ENCODE assay signal across 25 mouse cellular contexts in the genomic region with DNA sequence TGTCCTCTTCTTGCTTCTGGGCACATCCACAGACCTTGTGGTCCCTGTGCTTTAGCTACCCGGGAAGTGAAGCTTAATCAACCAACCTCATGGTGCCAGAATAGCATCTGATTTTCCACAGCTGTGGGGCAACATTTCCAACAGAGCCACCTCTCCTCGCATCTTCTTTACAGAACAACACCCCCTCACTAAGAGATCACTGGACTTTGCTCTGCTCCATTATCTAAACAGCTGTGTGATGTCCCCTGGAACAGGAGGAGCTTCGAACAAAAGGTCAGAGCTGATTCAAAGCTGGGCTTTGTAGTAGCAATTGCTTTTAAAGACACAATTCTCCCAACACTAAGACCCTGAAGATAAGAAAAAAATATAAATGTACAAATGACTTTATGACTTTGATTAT.
A peak's percentile ranks its signal among the peaks of the same experiment; 100 is the strongest.
DNase-seq lines count a peak whose midpoint lies in the region; ATAC-seq and TF ChIP-seq lines count a peak whose summit lies in the region.
"Had no signal": no experiment of that assay in that cellular context is flagged by ENCODE, and none has a peak within 500 bp of the region (broad histone marks: within the 10 kb centered on the region; RNA-seq: fewer than 3 reads in every experiment).

No protein-coding gene starts in this region.

- peak; percentile 76 for DNase-seq in liver, adult 2 months (ENCODE audit: extremely low read depth, low read depth, low spot score)
- DNase-seq in liver, result no peak
- DNase-seq in liver, postnatal 0 days, result peak; percentile 13
- DNase-seq in lung, postnatal 25 days (ENCODE audit: low spot score), result peak; percentile 4
- no peak for DNase-seq in lung, adult 2 months
- DNase-seq in yolk sac, embryonic 10.5 days (ENCODE audit: low spot score), result peak; percentile 17
- no peak for DNase-seq in Muller cell, postnatal 12 days (ENCODE audit: inconsistent ontology term)
- DNase-seq: adrenal gland, adult 8-10 months; adrenal gland, postnatal 14 days; adrenal gland, postnatal 36 days; cerebellum, adult 11 months; cerebellum, adult 18-20 months; cerebellum, adult 8-10 months; cerebellum, adult 9-11 months; cerebellum, postnatal 14 days; cerebellum, postnatal 36 days; embryo, embryonic 11 days; forebrain, postnatal 0 days had no signal

- no peaks in the 10 kb centered on the region for H3K4me1 ChIP-seq in liver, adult 2 months (ENCODE audit: control insufficient read depth, insufficient read depth, low read length)
- peaks cover 7% of the 10 kb centered on the region; the same call in 1 of the 2 replicates for H3K4me1 ChIP-seq in liver, postnatal 0 days (ENCODE audit: insufficient read depth)
- H3K4me1 ChIP-seq in liver, embryonic 12.5 days, result no peaks in the 10 kb centered on the region
- no peaks in the 10 kb centered on the region for H3K4me1 ChIP-seq in lung, adult 2 months (ENCODE audit: control insufficient read depth, insufficient read depth, low read length)
- H3K4me1 ChIP-seq: embryonic facial prominence, embryonic 10.5 days; embryonic facial prominence, embryonic 12.5 days; forebrain, embryonic 15.5 days had no signal

- no peak overlapping the region for H3K4me3 ChIP-seq in liver, adult 2 months (ENCODE audit: insufficient read depth, low read depth, low read length)
- no peak overlapping the region for H3K4me3 ChIP-seq in liver, postnatal 0 days (ENCODE audit: low read depth, low read length)
- no peak overlapping the region for H3K4me3 ChIP-seq in liver, embryonic 12.5 days
- no peak overlapping the region for H3K4me3 ChIP-seq in lung, adult 2 months (replicated peaks; ENCODE audit: extremely low read depth, low read depth, low read length)
- H3K4me3 ChIP-seq: embryonic facial prominence, embryonic 10.5 days; embryonic facial prominence, embryonic 12.5 days; forebrain, embryonic 13.5 days; forebrain, embryonic 15.5 days had no signal

- no peak overlapping the region for H3K9ac ChIP-seq in liver, adult 2 months (ENCODE audit: low read depth, low read length)
- H3K9ac ChIP-seq in liver, postnatal 0 days (replicated peaks), result no peak overlapping the region
- no peak overlapping the region for H3K9ac ChIP-seq in liver, embryonic 12.5 days
- H3K9ac ChIP-seq: embryonic facial prominence, embryonic 12.5 days; forebrain, embryonic 13.5 days; forebrain, embryonic 15.5 days; forebrain, postnatal 0 days had no signal

- TF ChIP-seq CTCF in liver, adult 2 months (IDR thresholded peaks at IDR 0.05; ENCODE audit: low read depth, low read length), result no peak
- TF ChIP-seq CTCF in liver, postnatal 0 days (IDR thresholded peaks at IDR 0.05; ENCODE audit: low read depth), result no peak
- no peak for TF ChIP-seq CTCF in lung, adult 2 months (IDR thresholded peaks at IDR 0.05; ENCODE audit: insufficient read depth, low read length)

- no peaks in the 10 kb centered on the region for H3K27me3 ChIP-seq in liver, adult 2 months (ENCODE audit: control insufficient read depth, insufficient read depth, low read length)
- no peaks in the 10 kb centered on the region for H3K27me3 ChIP-seq in liver, postnatal 0 days (ENCODE audit: insufficient read depth, low read length)
- H3K27me3 ChIP-seq in liver, embryonic 12.5 days (replicated peaks), result no peaks in the 10 kb centered on the region
- H3K27me3 ChIP-seq: embryonic facial prominence, embryonic 12.5 days; forebrain, embryonic 13.5 days; forebrain, embryonic 15.5 days had no signal

- no peaks in the 10 kb centered on the region for H3K36me3 ChIP-seq in liver, adult 2 months (ENCODE audit: control insufficient read depth, insufficient read depth, low read length)
- no peaks in the 10 kb centered on the region for H3K36me3 ChIP-seq in liver, postnatal 0 days (replicated peaks; ENCODE audit: insufficient read depth, low read length)
- H3K36me3 ChIP-seq in liver, embryonic 12.5 days, result no peaks in the 10 kb centered on the region
- H3K36me3 ChIP-seq: embryonic facial prominence, embryonic 10.5 days; embryonic facial prominence, embryonic 12.5 days; forebrain, embryonic 15.5 days had no signal

- no peak overlapping the region for H3K4me2 ChIP-seq in liver, postnatal 0 days (ENCODE audit: low read depth, low read length)
- no peak overlapping the region for H3K4me2 ChIP-seq in liver, embryonic 12.5 days
- H3K4me2 ChIP-seq: embryonic facial prominence, embryonic 12.5 days; forebrain, embryonic 13.5 days; forebrain, embryonic 15.5 days had no signal

- WGBS in liver, adult 2 months, result 17% methylated on average over 3 of the region's 3 CpGs
- WGBS in liver, postnatal 0 days (ENCODE audit: insufficient replicate concordance), result 37% methylated on average over 3 of the region's 3 CpGs
- WGBS in liver, embryonic 12.5 days (ENCODE audit: insufficient replicate concordance), result 44% methylated on average over 3 of the region's 3 CpGs
- 54% methylated on average over 3 of the region's 3 CpGs for WGBS in lung, adult 2 months

- peak; percentile 86 for ATAC-seq in liver, postnatal 0 days
- ATAC-seq in liver, embryonic 12.5 days, result no peak
- ATAC-seq: activated CD4-positive, CD25-positive, alpha-beta regulatory T cell, adult 4 months; forebrain, embryonic 13.5 days; forebrain, embryonic 15.5 days; forebrain, postnatal 0 days; Patski had no signal

- H3K9me3 ChIP-seq in liver, postnatal 0 days (ENCODE audit: low read length), result no peaks in the 10 kb centered on the region
- no peaks in the 10 kb centered on the region for H3K9me3 ChIP-seq in liver, embryonic 12.5 days (replicated peaks)
- H3K9me3 ChIP-seq: embryonic facial prominence, embryonic 10.5 days; embryonic facial prominence, embryonic 12.5 days; forebrain, embryonic 13.5 days; forebrain, embryonic 15.5 days had no signal

- TF ChIP-seq POLR2A in liver, adult 2 months (IDR thresholded peaks at IDR 0.05; ENCODE audit: extremely low read depth, insufficient read depth, low read length), result no peak
- TF ChIP-seq POLR2A in lung, adult 2 months (IDR thresholded peaks at IDR 0.05; ENCODE audit: borderline replicate concordance, extremely low read depth, low read depth, low read length), result no peak

- H3K27ac ChIP-seq in liver, adult 2 months (replicated peaks; ENCODE audit: insufficient read depth, low read depth, low read length), result no peak overlapping the region
- H3K27ac ChIP-seq in liver, postnatal 0 days (ENCODE audit: low read depth), result no peak overlapping the region
- H3K27ac ChIP-seq in liver, embryonic 12.5 days, result no peak overlapping the region
- H3K27ac ChIP-seq: embryonic facial prominence, embryonic 10.5 days; embryonic facial prominence, embryonic 12.5 days; forebrain, embryonic 13.5 days; forebrain, embryonic 15.5 days had no signal

- TF ChIP-seq EP300 in liver, postnatal 0 days (IDR thresholded peaks at IDR 0.05; ENCODE audit: low read depth), result no peak; the same call in 1 of the 2 replicates

- H3K79me2 ChIP-seq in liver, adult 2 months (ENCODE audit: control insufficient read depth, insufficient read depth, low read length), result no peaks in the 10 kb centered on the region

Comparison
In these comparisons a context has a peak if more than half of its experiments do, and no peak if none do; other contexts are left out.
1. DNase-seq: peak in liver, adult 2 months (single experiment), liver, postnatal 0 days (single experiment), lung, postnatal 25 days (single experiment) and yolk sac, embryonic 10.5 days (single experiment); none in liver (single experiment), lung, adult 2 months (single experiment) and Muller cell, postnatal 12 days (single experiment).